Mouse (Mus musculus) telencephalon, adult 2 months (tissue): ENCODE data around the gene Polr1c.

Experiments
- DNase-seq: peaks from one replicate; pipeline ENCODE4 v3.0.0-alpha.2; 2011; ENCODE audit warnings: low read depth, low spot score

Gene Polr1c

DNA sequence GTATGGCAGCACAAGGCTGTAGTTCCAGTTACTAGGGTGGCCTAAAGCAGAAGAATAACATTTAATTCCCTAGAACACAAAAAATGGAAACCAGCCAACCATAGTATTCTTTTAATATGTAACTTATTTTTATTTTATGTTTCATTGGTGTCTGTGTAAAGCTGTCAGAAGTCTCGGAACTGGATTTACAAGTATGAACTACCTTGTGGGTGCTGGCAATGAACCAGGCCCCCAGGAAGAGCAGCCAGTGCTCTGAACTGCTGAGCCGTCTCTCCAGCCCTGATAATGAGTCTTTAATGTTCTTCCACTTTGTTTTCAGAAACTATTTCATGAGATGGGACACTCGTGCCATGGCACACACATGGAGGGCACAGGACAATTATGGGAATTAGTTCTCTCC is 37.3 kb downstream of the Polr1c start:
- DNase-seq = no peak

DNA sequence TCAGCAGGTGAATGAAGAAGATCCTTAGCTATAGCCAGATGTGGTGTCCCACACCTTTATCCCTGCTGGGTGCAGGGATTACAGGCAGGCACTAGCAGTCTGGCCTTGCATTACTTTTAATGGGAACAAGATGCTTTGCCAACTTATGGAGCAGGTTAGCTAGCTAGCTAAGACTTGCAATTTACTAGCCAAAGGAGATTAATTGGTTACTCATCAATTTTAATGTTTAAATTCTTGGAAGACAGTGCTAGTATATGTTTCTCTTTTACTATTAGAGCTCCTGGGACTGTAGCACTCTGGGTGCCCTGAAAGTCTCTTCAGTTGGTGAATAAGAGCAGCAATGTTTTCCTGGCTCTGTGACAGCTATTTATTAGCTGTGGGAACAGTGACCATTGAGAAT is 41.2 kb downstream of the Polr1c start:
- no peak for DNase-seq

DNA sequence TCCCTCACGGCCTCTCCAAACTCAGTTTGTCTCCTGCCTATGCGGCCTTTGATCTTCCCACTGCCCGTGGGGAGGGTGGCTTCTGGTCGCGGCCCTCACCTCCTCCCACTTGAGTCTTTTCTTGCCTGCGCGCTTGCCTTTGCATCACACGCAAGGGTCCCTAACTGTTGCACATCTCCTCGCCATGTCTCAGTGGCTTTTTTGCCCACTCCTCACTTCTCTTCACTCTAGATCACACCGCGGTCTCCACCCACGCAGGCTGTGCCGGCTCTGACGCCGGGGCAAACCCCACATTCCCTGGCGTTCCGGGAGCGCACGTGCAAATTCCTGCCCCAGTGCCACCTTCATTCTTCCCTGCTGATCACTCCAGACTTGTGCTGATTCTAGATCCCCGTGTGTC is 44.8 kb downstream of the Polr1c start:
- peak; percentile 1 for DNase-seq

DNA sequence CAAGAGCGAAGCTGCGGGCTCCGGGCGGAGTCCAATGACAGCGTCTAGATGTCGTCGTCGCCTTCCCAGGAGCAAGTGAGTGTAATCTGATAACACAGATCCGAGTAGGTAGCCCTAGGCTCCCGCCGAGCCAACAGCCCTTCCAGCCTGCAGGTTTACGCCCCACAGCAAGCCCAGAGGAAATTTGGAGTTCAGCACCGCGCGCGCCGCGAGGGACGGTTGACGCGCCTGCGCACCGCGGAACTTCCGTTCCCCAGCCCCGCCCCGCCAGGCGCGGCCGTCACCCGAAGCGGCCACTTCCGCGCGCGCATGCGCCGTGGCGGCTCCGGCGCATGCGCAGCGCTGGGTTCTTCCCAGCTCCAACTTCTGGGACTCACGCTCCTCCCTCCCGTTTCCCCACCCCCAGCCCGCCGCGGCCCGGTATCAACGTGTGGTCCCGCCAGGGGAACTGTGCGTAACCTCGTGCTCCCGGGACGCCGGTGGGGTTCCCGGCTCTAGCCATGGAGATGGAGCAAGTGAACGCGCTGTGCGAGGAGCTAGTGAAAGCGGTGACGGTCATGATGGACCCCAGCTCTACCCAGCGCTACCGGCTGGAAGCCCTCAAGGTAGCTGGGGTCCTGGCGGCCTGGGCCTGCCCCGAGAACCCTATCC is 45.3 kb downstream of the Polr1c start, which contains the start of the genes Polh and Xpo5:
Polh (minus strand) TSS at position 225 of the 651 bp plus-strand sequence.
Xpo5 (plus strand) TSS at position 362 of the 651 bp plus-strand sequence.
- DNase-seq = peak; percentile 84

DNA sequence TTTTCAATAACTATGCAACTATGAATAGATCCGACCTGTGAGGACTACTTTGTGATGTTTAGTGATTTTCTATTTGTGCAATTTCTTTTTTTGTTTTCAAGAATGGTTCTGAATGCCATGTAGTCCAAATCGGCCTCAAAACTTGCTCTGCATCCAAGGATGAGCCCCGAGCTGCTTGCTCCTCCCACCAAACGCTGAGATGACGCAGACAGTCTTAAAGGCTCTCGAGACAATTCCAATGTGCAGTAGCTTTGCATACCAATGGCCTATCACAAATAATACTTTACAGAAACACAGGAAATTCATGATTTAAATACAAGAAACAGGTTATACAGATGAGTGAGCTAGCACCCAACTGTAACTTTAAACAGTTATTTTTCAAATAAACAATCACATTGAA is 46.7 kb downstream of the Polr1c start:
- DNase-seq = peak; percentile 4
